Mouse (Mus musculus) cerebellum, adult 2 months (tissue): Measurements from ENCODE around the gene Btf3.

Experiments
- CTCF ChIP-seq: fragments of 200-500 bp; IDR thresholded peaks from 2 replicates; pipeline ENCODE4 v1.5.1; 2011; ENCODE audit warnings: low read depth, mild to moderate bottlenecking, control low read depth, low read length, moderate library complexity, borderline replicate concordance; ENCODE audit not compliant: insufficient read depth
- POLR2A ChIP-seq: fragments of 200-500 bp; IDR thresholded peaks from 2 replicates; pipeline ENCODE4 v1.6.1; 2011; ENCODE audit warnings: low read length, control low read depth, borderline replicate concordance; ENCODE audit not compliant: insufficient read depth

GRCm38 (mm10) chr13:98365081-98365480 is 48.3 kb upstream of the Btf3 start:
- TF ChIP-seq CTCF: no peak
- no peak for TF ChIP-seq POLR2A
